Mouse (Mus musculus): ENCODE measurements around the gene Txndc11.
A peak's percentile ranks its signal among the peaks of the same experiment; 100 is the strongest.

Txndc11 gene

GRCm38 (mm10) chr16:11065431-11065830 lies 69.0 kb downstream of the Txndc11 start:
- no peak for DNase-seq (ENCODE audit: low spot score in 2 of 2)

GRCm38 (mm10) chr16:11064742-11065141 lies 69.7 kb downstream of the Txndc11 start:
- no peak for DNase-seq (ENCODE audit: low spot score in 2 of 2)

GRCm38 (mm10) chr16:11064341-11064740 lies 70.1 kb downstream of the Txndc11 start:
- DNase-seq (ENCODE audit: low spot score in 2 of 2), result no peak

- DNase-seq (ENCODE audit: low spot score in 2 of 2), result no peak
Observed at GRCm38 (mm10) chr16:11062794-11063721, 71.4 kb downstream of the Txndc11 start.

- no peak for DNase-seq (ENCODE audit: low spot score in 2 of 2)
Observed at GRCm38 (mm10) chr16:11060645-11061044, 73.8 kb downstream of the Txndc11 start, which contains the start of gene Snn. Snn (plus strand) TSS chr16:11060945.

GRCm38 (mm10) chr16:11055916-11056315 lies 78.5 kb downstream of the Txndc11 start:
- no peak for DNase-seq (ENCODE audit: low spot score in 2 of 2)

- DNase-seq (ENCODE audit: low spot score in 2 of 2), result no peak
Observed at GRCm38 (mm10) chr16:11054871-11055270, 79.6 kb downstream of the Txndc11 start.

- DNase-seq (ENCODE audit: low spot score in 2 of 2), result no peak
Observed at GRCm38 (mm10) chr16:11054409-11054808, 80.0 kb downstream of the Txndc11 start.

GRCm38 (mm10) chr16:11051134-11051533 lies 83.3 kb downstream of the Txndc11 start:
- no peak for DNase-seq (ENCODE audit: low spot score in 2 of 2)

- no peak for DNase-seq (ENCODE audit: low spot score in 2 of 2)
Observed at GRCm38 (mm10) chr16:11050226-11050625, 84.2 kb downstream of the Txndc11 start.

GRCm38 (mm10) chr16:11047130-11047529 lies 87.3 kb downstream of the Txndc11 start:
- DNase-seq (ENCODE audit: low spot score in 2 of 2), result no peak

GRCm38 (mm10) chr16:11046437-11046836 lies 88.0 kb downstream of the Txndc11 start:
- DNase-seq (ENCODE audit: low spot score in 2 of 2), result no peak

- DNase-seq (ENCODE audit: low spot score in 2 of 2), result no peak
Observed at GRCm38 (mm10) chr16:11043239-11043638, 91.2 kb downstream of the Txndc11 start.

- DNase-seq (ENCODE audit: low spot score in 2 of 2), result no peak
Observed at GRCm38 (mm10) chr16:11040603-11041002, 93.8 kb downstream of the Txndc11 start.

- peak; percentile 39 to 67 for DNase-seq (ENCODE audit: low spot score in 2 of 2)
Observed at GRCm38 (mm10) chr16:11035790-11036431, 98.5 kb downstream of the Txndc11 start.

GRCm38 (mm10) chr16:11035273-11035672 lies 99.2 kb downstream of the Txndc11 start:
- no peak for DNase-seq (ENCODE audit: low spot score in 2 of 2)

GRCm38 (mm10) chr16:11034193-11034803 lies 100.2 kb downstream of the Txndc11 start:
- DNase-seq (ENCODE audit: low spot score in 2 of 2), result peak; percentile 53 to 79

- DNase-seq (ENCODE audit: low spot score in 2 of 2), result no peak
Observed at GRCm38 (mm10) chr16:11031320-11031719, 103.1 kb downstream of the Txndc11 start.

GRCm38 (mm10) chr16:11030844-11031243 lies 103.6 kb downstream of the Txndc11 start:
- DNase-seq (ENCODE audit: low spot score in 2 of 2), result no peak

GRCm38 (mm10) chr16:11028206-11028605 lies 106.2 kb downstream of the Txndc11 start:
- no peak for DNase-seq (ENCODE audit: low spot score in 2 of 2)
